Mouse (Mus musculus) thymus, adult 2 months (tissue): ENCODE measurements around the gene Psmd3.

Experiments
- CTCF ChIP-seq: fragments of 200-500 bp; IDR thresholded peaks from 2 replicates; pipeline ENCODE4 v1.5.1; 2012; ENCODE audit warnings: mild to moderate bottlenecking, control low read depth, low read length, moderate library complexity, borderline replicate concordance; ENCODE audit not compliant: control insufficient read depth, poor library complexity, insufficient read depth; ENCODE audit errors: extremely low read depth
- POLR2A ChIP-seq: fragments of 200-500 bp; IDR thresholded peaks from 2 replicates; pipeline ENCODE4 v1.6.1; 2012; ENCODE audit warnings: mild to moderate bottlenecking, low read length, control low read depth, moderate library complexity; ENCODE audit not compliant: control insufficient read depth, poor library complexity, insufficient read depth; ENCODE audit errors: extremely low read depth

DNA sequence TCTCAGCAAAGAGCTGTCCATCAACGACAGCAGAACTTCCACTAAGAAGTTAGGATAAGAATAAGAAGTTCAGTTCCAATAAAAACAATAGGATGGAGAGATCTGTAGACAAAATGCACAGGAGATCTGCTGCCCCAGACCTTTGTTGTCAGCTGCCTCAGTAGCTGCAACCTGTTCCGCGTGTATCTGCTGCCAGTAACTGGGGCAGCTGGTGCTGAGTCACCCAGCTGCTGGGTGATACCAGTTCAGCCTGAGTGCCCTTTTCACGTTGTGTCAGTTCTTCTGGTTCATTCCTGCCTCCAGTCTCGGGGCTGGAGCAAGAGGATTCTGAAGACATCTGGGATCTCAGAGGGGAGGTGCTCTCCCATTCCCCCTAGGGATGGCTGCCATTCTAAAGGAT, 10.5 kb upstream of the Psmd3 start:
- no peak for TF ChIP-seq CTCF
- TF ChIP-seq POLR2A = no peak
